Mouse (Mus musculus) liver, embryonic 12.5 days (tissue): ENCODE data around the gene Defa20. TPM values are rescaled to one million over a fixed set of nuclear protein-coding genes. Genes with fewer than 3 reads are reported as not detected.
"Not testable (repeated sequence)": the region's sequence is repeated elsewhere in the genome, so short reads cannot be mapped to it uniquely, and the experiment has no call there.

Experiments used
- ATAC-seq: fragments of 200-750 bp; cut with Nextera tagmentation; 2 replicates; pipeline ENCODE4 v1.8.0; 2017; ENCODE audit warnings: moderate number of reproducible peaks, mild to moderate bottlenecking, moderate library complexity
- H3K27ac ChIP-seq: fragments of 300-500 bp; sonication (generic); 2 replicates; pipeline ENCODE4 v1.5.1; 2016; ENCODE audit warnings: mild to moderate bottlenecking
- H3K27me3 ChIP-seq: fragments of 300-500 bp; sonication (generic); replicated peaks from 2 replicates; pipeline ENCODE4 v1.6.1; 2016; ENCODE audit warnings: mild to moderate bottlenecking, moderate library complexity
- H3K36me3 ChIP-seq: fragments of 300-500 bp; sonication (generic); 2 replicates; pipeline ENCODE4 v1.6.1; 2016; ENCODE audit warnings: mild to moderate bottlenecking, moderate library complexity
- H3K4me1 ChIP-seq: fragments of 300-500 bp; sonication (generic); 2 replicates; pipeline ENCODE4 v1.6.1; 2016
- H3K4me2 ChIP-seq: fragments of 300-500 bp; sonication (generic); 2 replicates; pipeline ENCODE4 v1.6.1; 2016; ENCODE audit warnings: mild to moderate bottlenecking, moderate library complexity
- H3K4me3 ChIP-seq: fragments of 300-500 bp; sonication (generic); 2 replicates; pipeline ENCODE4 v1.5.1; 2016; ENCODE audit warnings: mild to moderate bottlenecking, moderate library complexity
- H3K9ac ChIP-seq: fragments of 300-500 bp; sonication (generic); 2 replicates; pipeline ENCODE4 v1.6.1; 2016; ENCODE audit warnings: mild to moderate bottlenecking, moderate library complexity
- H3K9me3 ChIP-seq: fragments of 300-500 bp; sonication (generic); replicated peaks from 2 replicates; pipeline ENCODE4 v1.6.1; 2016; ENCODE audit warnings: mild to moderate bottlenecking, moderate library complexity
- WGBS: fragments of 180-500 bp; shearing (Covaris S2); methylation state at CpG from one replicate; pipeline ENCODE4 v1.1.7; 2016; ENCODE audit not compliant: insufficient replicate concordance; 5-methylcytosine and 5-hydroxymethylcytosine counted together
- polyA plus RNA-seq: library from polyadenylated mRNA; unstranded; fragments of >200 nt; fragmentation: Nextera tagmentation; extraction: Ambion mirVana; gene quantifications from 2 replicates; pipeline ENCODE4 v1.2.1, GENCODE M21; 2016

The Defa20 gene
- polyA plus RNA-seq, result not detected in 2 replicates

GRCm38 (mm10) chr8:21508958-21509357 lies at the start of gene Defa20:
TSS of gene Defa20 (plus strand) at chr8:21509258.
- H3K4me3 ChIP-seq, H3K9me3 ChIP-seq, H3K36me3 ChIP-seq, H3K9ac ChIP-seq, H3K27ac ChIP-seq, H3K4me2 ChIP-seq, ATAC-seq, H3K27me3 ChIP-seq, H3K4me1 ChIP-seq: not testable (repeated sequence)
- no CpG with 5 or more reads among the region's 2 CpGs for WGBS

DNA sequence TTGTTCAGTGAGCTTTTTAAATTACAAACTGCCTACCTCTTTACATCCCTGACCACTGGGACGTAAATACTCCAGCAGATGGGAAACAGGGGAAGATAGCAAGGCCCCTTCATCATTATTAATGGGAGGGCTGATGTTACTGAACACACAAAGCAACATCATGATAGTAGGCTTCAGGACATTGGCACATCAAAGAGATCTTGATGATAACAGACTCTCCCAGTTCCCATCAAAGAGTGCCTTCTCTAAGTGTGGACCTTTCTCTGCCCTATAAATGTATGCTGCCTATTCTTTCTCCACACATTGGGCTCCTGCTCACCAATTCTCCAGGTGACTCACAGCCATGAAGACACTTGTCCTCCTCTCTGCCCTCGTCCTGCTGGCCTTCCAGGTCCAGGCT lies 19.7 kb downstream of the Defa20 start, which contains the start of gene Defa32:
Defa32 (plus strand) TSS at position 301 of the 400 bp plus-strand sequence.
- H3K4me2 ChIP-seq, H3K27me3 ChIP-seq, H3K4me1 ChIP-seq, H3K9me3 ChIP-seq, H3K4me3 ChIP-seq, ATAC-seq, H3K9ac ChIP-seq, H3K27ac ChIP-seq, H3K36me3 ChIP-seq: not testable (repeated sequence)
- no CpG with 5 or more reads among the region's 2 CpGs for WGBS

Other genes with a start within 250 kb of the Defa20 start
- not detected in 2 replicates for gene Defa27, start 193.7 kb upstream of the Defa20 start, polyA plus RNA-seq
- not detected in 2 replicates for gene Defa29, start 182.2 kb upstream of the Defa20 start, polyA plus RNA-seq
- gene Defa2, start 130.7 kb upstream of the Defa20 start, polyA plus RNA-seq, result not detected in 2 replicates
- not detected in 2 replicates for gene Defa33, start 117.4 kb upstream of the Defa20 start, polyA plus RNA-seq
- not detected in 2 replicates for gene Defa36, start 81.8 kb upstream of the Defa20 start, polyA plus RNA-seq
- not detected in 2 replicates for gene Gm7849, start 52.7 kb upstream of the Defa20 start, polyA plus RNA-seq
- gene Defa32, start 19.8 kb downstream of the Defa20 start, polyA plus RNA-seq, result not detected in 2 replicates
- not detected in 2 replicates for gene Defa37, start 56.1 kb downstream of the Defa20 start, polyA plus RNA-seq
- not detected in 2 replicates for gene Defa28, start 73.7 kb downstream of the Defa20 start, polyA plus RNA-seq
- gene Gm7861, start 85.2 kb downstream of the Defa20 start, polyA plus RNA-seq, result not detected in 2 replicates
- gene Defa26, start 108.9 kb downstream of the Defa20 start, polyA plus RNA-seq, result not detected in 2 replicates
- gene Defa17, start 146.5 kb downstream of the Defa20 start, polyA plus RNA-seq, result not detected in 2 replicates
- not detected in 2 replicates for gene Defa34, start 156.5 kb downstream of the Defa20 start, polyA plus RNA-seq
- gene AY761184, start 194.4 kb downstream of the Defa20 start, polyA plus RNA-seq, result not detected in 2 replicates
- gene Defa24, start 225.2 kb downstream of the Defa20 start, polyA plus RNA-seq, result not detected in 2 replicates